Mouse (Mus musculus) lung, embryonic 15.5 days (tissue): ENCODE measurements around the gene Trim2. TPM values are rescaled to one million over a fixed set of nuclear protein-coding genes. Genes with fewer than 3 reads are reported as not detected.

Source experiments
- polyA plus RNA-seq: library from polyadenylated mRNA; unstranded; fragments of >200 nt; fragmentation: Nextera tagmentation; extraction: Ambion mirVana; gene quantifications from 2 replicates; pipeline ENCODE4 v1.2.1, GENCODE M21; 2015

The Trim2 gene
- polyA plus RNA-seq, 1 experiment from 2014 or later, result 31.4 TPM

Other genes starting within 250 kb of the Trim2 start
- 13.0 and 13.7 TPM in 2 replicates for gene Mnd1, start 151.1 kb downstream of the Trim2 start, polyA plus RNA-seq
- 0.52 and 0.67 TPM in 2 replicates for gene Gm6525, start 132.8 kb downstream of the Trim2 start, polyA plus RNA-seq
- gene Fhdc1, start 173.6 kb upstream of the Trim2 start, polyA plus RNA-seq, result 13.9 and 14.9 TPM in 2 replicates